Mouse (Mus musculus) kidney, embryonic 14.5 days (tissue): ENCODE data around the gene Sall1. TPM values are rescaled to one million over a fixed set of nuclear protein-coding genes. Genes with fewer than 3 reads are reported as not detected.

Experiments
- ATAC-seq: fragments of 200-750 bp; cut with Nextera tagmentation; 2 replicates; pipeline ENCODE4 v1.8.0; 2017; ENCODE audit warnings: moderate number of reproducible peaks, mild to moderate bottlenecking, moderate TSS enrichment, moderate library complexity; ENCODE audit not compliant: low FRiP score, low TSS enrichment
- H3K27ac ChIP-seq: fragments of 300-500 bp; sonication (generic); 2 replicates; pipeline ENCODE4 v1.5.1; 2014; ENCODE audit warnings: low read depth, mild to moderate bottlenecking, low read length, moderate library complexity, mixed read lengths
- H3K27me3 ChIP-seq: fragments of 300-500 bp; sonication (generic); 2 replicates; pipeline ENCODE4 v1.6.1; 2014; ENCODE audit warnings: mild to moderate bottlenecking, low read length; ENCODE audit not compliant: control insufficient read depth, insufficient read depth
- H3K36me3 ChIP-seq: fragments of 300-500 bp; sonication (generic); 2 replicates; pipeline ENCODE4 v1.6.1; 2014; ENCODE audit warnings: low read length, mixed read lengths; ENCODE audit not compliant: control insufficient read depth, insufficient read depth
- H3K4me1 ChIP-seq: fragments of 300-500 bp; sonication (generic); 2 replicates; pipeline ENCODE4 v1.6.1; 2014; ENCODE audit warnings: low read length, mixed read lengths; ENCODE audit not compliant: control insufficient read depth, insufficient read depth
- H3K4me2 ChIP-seq: fragments of 300-500 bp; sonication (generic); replicated peaks from 2 replicates; pipeline ENCODE4 v1.6.1; 2014; ENCODE audit warnings: low read depth, mild to moderate bottlenecking, low read length
- H3K4me3 ChIP-seq: fragments of 300-500 bp; sonication (generic); 2 replicates; pipeline ENCODE4 v1.5.1; 2014; ENCODE audit warnings: mild to moderate bottlenecking, low read length
- H3K9ac ChIP-seq: fragments of 300-500 bp; sonication (generic); 2 replicates; pipeline ENCODE4 v1.6.1; 2014; ENCODE audit warnings: low read depth, mild to moderate bottlenecking, low read length, moderate library complexity
- H3K9me3 ChIP-seq: fragments of 300-500 bp; sonication (generic); 2 replicates; pipeline ENCODE4 v1.6.1; 2016; ENCODE audit warnings: low read length; ENCODE audit not compliant: control insufficient read depth
- WGBS: fragments of 180-500 bp; shearing (Covaris S2); extraction: QIAGEN DNeasy Blood & Tissue Kit; methylation state at CpG from one replicate; pipeline ENCODE4 v1.1.7; 2014; 5-methylcytosine and 5-hydroxymethylcytosine counted together
- polyA plus RNA-seq: library from polyadenylated mRNA; unstranded; fragments of >200 nt; fragmentation: Nextera tagmentation; extraction: Ambion mirVana; gene quantifications from 2 replicates; pipeline ENCODE4 v1.2.1, GENCODE M21; 2014

The Sall1 gene
- polyA plus RNA-seq, result 44.4 and 64.6 TPM in 2 replicates

DNA sequence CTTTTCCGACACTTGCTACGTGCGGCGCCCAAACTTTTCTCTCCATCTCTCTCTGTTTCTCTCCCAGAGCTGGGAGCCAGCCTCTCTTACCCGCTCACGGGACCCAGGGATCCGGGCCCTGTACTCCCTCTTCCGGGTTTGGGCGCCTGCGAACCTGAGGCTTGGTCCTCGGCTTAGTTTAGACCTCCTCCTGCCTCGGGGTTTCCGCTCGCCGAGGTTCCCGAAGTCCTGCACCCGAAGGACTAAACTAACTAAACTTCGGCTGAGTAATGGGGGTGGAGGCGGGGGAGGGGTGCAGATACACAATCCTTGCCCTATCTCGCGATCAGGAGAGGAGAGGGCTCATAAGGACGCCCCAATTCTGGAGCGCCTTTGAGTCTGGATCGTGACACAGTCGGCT lies at the start of gene Sall1:
Gene Sall1, minus strand, starts transcription at position 223 of the 400 bp plus-strand sequence.
- Histone ChIP-seq H3K9ac (peak within 1 kb of the TSS; percentile 96), H3K4me3 (peak within 1 kb of the TSS; percentile 75)

DNA sequence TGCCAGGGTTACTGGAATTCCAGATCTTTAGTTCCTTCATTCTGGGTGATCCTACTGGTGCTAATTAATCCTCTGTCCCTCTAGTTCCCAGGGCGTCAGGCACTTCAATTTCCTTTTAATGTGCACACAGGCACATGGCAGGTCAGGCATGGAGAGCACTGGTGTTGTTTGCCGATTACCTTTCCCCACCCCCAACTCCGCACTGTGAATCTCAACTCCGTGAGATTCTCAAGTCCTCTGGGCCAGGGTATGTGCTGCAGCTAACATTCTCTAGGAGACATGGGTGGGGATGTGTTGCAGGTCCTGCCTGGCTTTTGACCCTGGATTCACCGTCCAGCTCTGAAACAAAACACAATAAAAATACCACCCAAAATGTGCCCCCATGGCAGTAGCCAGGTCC lies 46.0 kb upstream of the Sall1 start:
- Histone ChIP-seq H3K4me2 (no peak overlapping the region), H3K36me3 (no peaks in the 10 kb centered on the region), H3K4me1 (no peaks in the 10 kb centered on the region), H3K9ac (no peak overlapping the region), H3K9me3 (no peaks in the 10 kb centered on the region), H3K27ac (no peak overlapping the region), H3K27me3 (no peaks in the 10 kb centered on the region), H3K4me3 (no peak overlapping the region)
- 19% methylated on average over 5 of the region's 5 CpGs for WGBS
- ATAC-seq, result peak; percentile 69

More for the DNA sequence above, at the start of gene Sall1:
- Histone ChIP-seq H3K4me1 (peaks cover 18% of the 10 kb centered on the region; the same call in 1 of the 2 replicates), H3K27me3 (peaks cover 5% of the 10 kb centered on the region), H3K36me3 (no peaks in the 10 kb centered on the region), H3K4me2 (peak within 1 kb of the TSS; percentile 65), H3K27ac (peak within 1 kb of the TSS; percentile 99), H3K9me3 (no peaks in the 10 kb centered on the region)
- 1% methylated on average over 25 of the region's 25 CpGs for WGBS
- ATAC-seq, result 0 out of 2 replicates have a peak, but pooled peaks have one; percentile 0

DNA sequence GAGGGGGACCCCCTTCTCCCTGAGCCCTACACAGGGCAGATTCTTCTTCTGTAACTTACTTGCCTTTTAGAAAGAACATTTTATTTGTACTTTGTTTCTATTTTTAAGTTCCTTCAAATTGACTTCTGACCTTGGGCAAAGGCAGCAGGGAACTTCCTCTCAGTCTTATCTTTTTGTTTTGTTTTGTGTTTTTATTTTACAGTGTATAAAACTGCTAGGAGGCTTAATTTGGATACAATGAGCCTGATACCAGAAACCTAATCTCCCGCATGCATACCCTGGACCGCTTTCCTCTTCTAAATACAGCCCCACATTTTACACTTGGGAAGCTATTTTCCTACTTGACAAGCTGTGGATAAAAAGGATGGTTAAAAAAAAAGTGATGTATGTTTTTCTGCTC lies 35.2 kb upstream of the Sall1 start:
- Histone ChIP-seq H3K4me2 (no peak overlapping the region), H3K27ac (no peak overlapping the region), H3K9ac (no peak overlapping the region), H3K4me1 (no peaks in the 10 kb centered on the region), H3K4me3 (no peak overlapping the region), H3K9me3 (no peaks in the 10 kb centered on the region), H3K27me3 (no peaks in the 10 kb centered on the region), H3K36me3 (no peaks in the 10 kb centered on the region)
- no peak for ATAC-seq
- 76% methylated on average over 2 of the region's 2 CpGs for WGBS

DNA sequence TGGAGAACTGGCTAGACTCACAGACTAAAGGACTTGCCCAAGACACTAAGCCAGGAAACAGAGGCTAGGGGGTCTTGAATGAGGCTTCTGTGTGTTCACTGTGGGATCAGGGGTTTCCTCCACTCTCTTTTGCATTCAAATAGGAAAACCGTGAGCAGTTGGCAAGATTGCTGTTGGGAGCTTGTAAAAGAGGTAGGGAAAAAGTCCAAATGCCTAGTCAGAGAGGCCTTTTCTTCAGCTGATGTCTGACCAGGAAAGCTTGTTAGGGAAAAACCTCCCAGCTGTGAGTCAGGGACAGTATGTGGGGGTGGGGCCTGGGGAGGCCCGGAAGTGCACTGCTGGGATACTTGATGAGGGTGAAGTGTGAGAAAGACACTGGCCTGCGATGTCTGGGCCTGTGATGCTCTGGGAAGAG lies 29.0 kb upstream of the Sall1 start:
- H3K4me3 ChIP-seq, result no peak overlapping the region
- H3K27ac ChIP-seq, result no peak overlapping the region
- 7% methylated on average over 3 of the region's 3 CpGs for WGBS
- ATAC-seq, result no peak
- H3K4me1 ChIP-seq, result 0 out of 2 replicates have a peak, but pooled peaks cover 6% of the 10 kb centered on the region
- H3K27me3 ChIP-seq, result no peaks in the 10 kb centered on the region
- H3K36me3 ChIP-seq, result no peaks in the 10 kb centered on the region
- no peak overlapping the region for H3K9ac ChIP-seq
- H3K9me3 ChIP-seq, result no peaks in the 10 kb centered on the region
- H3K4me2 ChIP-seq, result no peak overlapping the region

DNA sequence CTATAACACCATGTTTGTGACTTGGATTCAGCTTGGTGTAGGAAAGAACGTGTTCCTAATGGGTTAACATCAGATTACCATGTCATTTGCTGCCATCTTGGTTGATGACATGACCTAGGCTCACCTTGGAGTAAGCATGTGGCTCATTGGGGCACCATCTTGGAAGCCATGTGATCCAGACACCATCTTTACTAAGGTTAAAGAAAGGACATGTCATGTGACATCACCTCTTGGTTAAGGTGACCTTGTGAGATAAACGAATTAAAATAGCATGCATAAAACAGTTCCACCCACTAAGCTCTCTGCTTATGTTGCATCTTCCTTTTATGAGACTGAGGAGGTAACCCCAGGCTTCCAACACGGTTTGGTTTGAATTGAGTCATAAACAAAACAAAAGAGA lies 23.5 kb upstream of the Sall1 start:
- Histone ChIP-seq H3K36me3 (no peaks in the 10 kb centered on the region), H3K4me3 (no peak overlapping the region), H3K27ac (no peak overlapping the region), H3K9ac (no peak overlapping the region), H3K27me3 (no peaks in the 10 kb centered on the region), H3K4me1 (no peaks in the 10 kb centered on the region), H3K9me3 (no peaks in the 10 kb centered on the region), H3K4me2 (no peak overlapping the region)
- 83% methylated on average over 3 of the region's 3 CpGs for WGBS
- ATAC-seq, result no peak

DNA sequence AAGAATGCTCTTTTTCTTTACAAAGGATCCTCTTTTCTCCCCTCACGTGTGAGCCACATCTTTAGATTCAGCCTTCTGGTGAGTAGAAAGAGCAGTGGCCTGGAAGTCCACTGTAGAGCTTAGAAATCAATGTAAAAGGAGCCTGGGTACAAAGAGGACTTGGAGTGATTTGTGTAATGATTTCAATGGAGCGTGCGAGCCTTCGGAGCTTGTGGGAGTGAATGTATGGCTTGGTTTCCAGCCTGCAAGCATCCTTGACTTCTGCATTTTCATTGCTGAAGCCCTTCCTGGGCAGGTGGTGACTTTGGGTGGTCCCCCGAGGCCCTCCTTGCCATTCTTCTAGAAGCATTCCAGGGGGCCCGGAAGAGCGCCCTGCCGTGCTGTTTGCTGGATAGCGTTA lies 20.1 kb upstream of the Sall1 start:
- H3K27ac ChIP-seq, result no peak overlapping the region; the same call in 1 of the 2 replicates
- H3K9ac ChIP-seq, result no peak overlapping the region
- no peak overlapping the region for H3K4me2 ChIP-seq
- no peak overlapping the region for H3K4me3 ChIP-seq
- no peaks in the 10 kb centered on the region for H3K4me1 ChIP-seq
- 0 out of 2 replicates have a peak, but pooled peaks have one; percentile 46 for ATAC-seq
- H3K36me3 ChIP-seq, result no peaks in the 10 kb centered on the region; the same call in 1 of the 2 replicates
- H3K27me3 ChIP-seq, result no peaks in the 10 kb centered on the region
- H3K9me3 ChIP-seq, result no peaks in the 10 kb centered on the region
- 34% methylated on average over 9 of the region's 9 CpGs for WGBS

DNA sequence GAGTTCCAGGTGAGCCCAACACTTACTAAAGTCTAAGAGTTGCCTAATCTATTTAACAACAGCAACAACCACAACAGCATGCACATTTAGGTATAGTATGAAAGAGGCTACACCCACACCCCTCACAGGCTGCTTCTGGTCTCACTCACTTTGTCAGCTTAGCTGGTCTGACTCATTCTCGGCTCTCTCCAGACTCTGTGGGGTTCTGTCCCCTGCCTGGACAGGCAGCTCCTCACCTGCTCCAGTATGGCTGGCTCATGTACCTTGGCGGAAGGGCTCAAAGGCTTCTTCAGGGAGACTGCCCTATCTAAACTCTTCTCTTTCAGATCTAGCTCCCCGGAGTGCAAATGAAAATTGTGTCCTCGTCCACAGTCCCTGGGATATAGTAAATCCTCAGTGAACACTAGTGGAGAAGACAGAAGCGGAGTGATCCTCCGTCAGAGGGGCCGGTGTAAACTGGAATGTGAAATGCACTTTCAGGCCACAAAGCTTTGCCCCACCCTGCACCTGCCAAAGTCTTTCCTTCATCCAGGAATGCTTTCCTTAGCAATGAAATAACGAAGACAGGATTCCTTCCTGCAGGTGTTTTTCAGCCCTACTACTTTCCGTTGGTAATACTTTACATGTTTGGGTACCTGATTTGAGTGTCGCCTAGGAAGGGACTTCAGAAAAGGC lies 19.5 kb upstream of the Sall1 start:
- ATAC-seq, result no peak
- Histone ChIP-seq H3K9ac (no peak overlapping the region), H3K4me3 (no peak overlapping the region), H3K4me2 (no peak overlapping the region), H3K9me3 (no peaks in the 10 kb centered on the region), H3K27ac (no peak overlapping the region), H3K27me3 (no peaks in the 10 kb centered on the region), H3K36me3 (peaks cover under 1% of the 10 kb centered on the region; the same call in 1 of the 2 replicates), H3K4me1 (no peaks in the 10 kb centered on the region)
- 79% methylated on average over 10 of the region's 10 CpGs for WGBS

DNA sequence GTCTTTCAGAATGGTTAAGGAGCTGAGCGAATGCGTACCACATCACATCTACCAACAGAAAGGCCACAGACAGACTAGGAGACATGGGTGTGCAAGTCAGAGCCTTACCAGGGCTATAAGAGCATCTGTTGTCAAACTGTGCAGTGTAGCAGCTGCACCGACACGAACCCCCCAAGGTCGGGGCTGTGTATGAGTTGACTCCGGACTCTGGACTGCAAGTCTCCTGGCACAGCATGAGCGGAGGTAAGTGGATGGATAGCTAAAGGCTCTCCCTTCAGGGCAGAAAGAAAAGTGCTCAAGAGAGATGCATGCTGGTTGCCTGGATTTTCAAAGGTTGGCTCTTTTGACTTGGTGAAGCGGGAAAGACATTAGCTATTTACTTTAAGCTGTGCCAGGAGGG lies 16.8 kb upstream of the Sall1 start:
- H3K27ac ChIP-seq, result no peak overlapping the region
- H3K4me1 ChIP-seq, result no peaks in the 10 kb centered on the region
- ATAC-seq, result no peak
- H3K4me2 ChIP-seq, result no peak overlapping the region
- no peaks in the 10 kb centered on the region for H3K9me3 ChIP-seq
- peaks cover 5% of the 10 kb centered on the region; the same call in 1 of the 2 replicates for H3K36me3 ChIP-seq
- no peak overlapping the region for H3K4me3 ChIP-seq
- WGBS, result 93% methylated on average over 8 of the region's 8 CpGs
- no peak overlapping the region for H3K9ac ChIP-seq
- H3K27me3 ChIP-seq, result no peaks in the 10 kb centered on the region

DNA sequence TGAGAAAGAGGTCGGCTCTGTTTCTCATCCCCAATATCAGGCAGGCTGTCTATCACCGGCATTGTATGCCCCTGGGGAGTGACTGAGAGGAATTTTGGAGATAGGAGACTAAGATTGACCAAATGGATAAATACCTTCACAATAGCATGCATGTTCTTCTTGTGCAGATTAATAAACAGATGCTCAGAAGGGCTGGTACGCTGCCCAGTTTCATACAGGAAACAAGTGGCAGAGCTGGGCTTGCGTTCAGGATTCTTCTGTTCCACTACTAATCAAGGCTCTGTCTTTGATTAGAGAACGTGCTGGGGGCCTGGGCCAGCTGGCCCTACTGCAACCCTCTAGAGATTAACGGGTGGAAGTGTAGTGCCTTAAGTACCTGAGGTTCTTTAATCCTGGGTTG lies 15.5 kb upstream of the Sall1 start:
- Histone ChIP-seq H3K9me3 (no peaks in the 10 kb centered on the region), H3K27ac (no peak overlapping the region), H3K4me1 (no peaks in the 10 kb centered on the region), H3K4me2 (no peak overlapping the region), H3K27me3 (no peaks in the 10 kb centered on the region), H3K9ac (no peak overlapping the region), H3K4me3 (no peak overlapping the region), H3K36me3 (peaks cover 5% of the 10 kb centered on the region; the same call in 1 of the 2 replicates)
- no peak for ATAC-seq
- WGBS, result 77% methylated on average over 6 of the region's 6 CpGs
